Mouse (Mus musculus) naive thymus-derived CD4-positive, alpha-beta T cell, adult 2 months (primary cell): ENCODE measurements at regions not wholly inside any gene's neighbourhood (a gene's known extent, or its start where the extent isn't known, plus 50 kb on each side); places are given as distances from the start of the nearest gene placed in this dataset.
A peak's percentile ranks its signal among the peaks of the same experiment; 100 is the strongest.

ENCODE experiments used
- DNase-seq: peaks from one replicate; pipeline ENCODE4 v3.0.0-alpha.2; 2011; ENCODE audit warnings: low read depth

DNA sequence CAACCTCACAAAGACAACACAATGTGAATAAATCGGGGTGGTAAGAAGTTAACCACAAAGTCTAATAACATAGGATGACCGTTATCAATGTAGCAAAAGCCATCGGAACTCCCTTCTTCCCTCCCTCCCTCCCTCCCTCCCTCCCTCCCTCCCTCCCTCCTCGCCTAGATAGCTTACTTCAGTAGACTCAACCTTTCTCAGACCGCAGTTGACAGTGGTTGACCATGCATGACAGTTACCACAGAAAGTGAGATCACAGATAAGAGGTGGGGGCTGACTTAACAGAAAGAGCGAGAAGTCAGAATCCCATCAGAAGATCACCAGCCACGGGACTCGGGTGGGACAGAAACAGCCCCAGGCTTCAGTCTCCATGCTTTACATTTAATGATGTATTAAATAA, 297.8 kb upstream of the Runx1 start:
- no peak for DNase-seq

DNA sequence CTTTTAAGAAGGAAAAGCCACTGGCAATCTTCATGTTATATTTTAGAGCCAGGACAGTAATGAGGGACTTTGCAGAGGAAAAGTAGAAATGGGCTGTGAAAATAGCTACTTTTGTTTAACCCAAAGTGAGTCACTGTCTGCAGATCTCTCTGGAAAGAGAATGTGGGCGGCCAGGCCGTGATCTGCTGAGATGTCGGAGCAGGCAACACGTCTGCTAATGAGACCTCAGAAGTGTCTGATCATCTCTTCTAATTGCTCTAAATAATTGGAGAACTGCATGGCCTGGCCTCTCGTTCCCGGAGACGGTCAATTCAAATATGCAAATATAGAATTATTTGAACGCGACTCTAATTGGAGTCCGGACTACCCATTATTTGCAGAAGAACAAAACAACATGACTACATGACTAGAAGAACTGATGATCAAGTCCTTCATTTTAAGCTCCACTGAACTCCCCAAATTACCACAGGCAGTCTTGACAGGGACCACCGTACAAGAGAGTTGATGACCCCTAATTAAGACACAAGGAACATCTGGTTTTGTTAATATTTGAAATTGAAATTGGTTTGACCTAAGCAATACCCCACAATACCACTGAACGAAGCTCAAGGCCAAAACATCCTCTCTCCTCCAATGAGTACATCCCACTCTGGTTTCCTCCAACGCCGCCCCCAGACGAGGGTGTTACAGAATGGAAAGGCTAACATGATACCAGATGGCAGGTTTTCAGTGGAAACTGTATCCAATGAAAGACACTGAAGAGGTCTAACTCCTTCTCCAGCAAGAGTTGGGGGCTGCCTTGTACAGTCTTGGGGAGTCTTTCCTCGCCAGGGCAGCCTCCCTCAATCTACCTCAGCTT, 290.4 kb upstream of the Runx1 start:
- DNase-seq = no peak

DNA sequence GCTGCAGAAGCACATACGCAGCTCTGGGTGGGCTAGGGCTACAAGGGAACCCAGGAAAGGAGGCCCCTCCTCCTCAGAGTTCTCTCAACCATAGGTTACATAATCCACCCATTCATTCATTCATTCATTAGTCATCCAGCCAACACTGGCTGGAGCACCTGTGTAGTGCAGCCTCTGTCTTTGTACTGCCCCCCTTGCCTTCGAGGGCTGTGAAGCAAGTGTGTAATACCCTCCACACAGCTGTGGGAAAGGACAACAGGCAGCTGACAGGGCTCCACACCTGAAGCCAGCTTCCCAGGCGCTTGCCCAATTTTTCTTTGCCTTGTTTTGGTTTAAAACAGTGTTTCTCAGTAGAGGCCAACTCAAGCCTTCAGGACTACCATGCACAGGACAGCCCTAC, 285.0 kb upstream of the Runx1 start:
- DNase-seq = no peak

DNA sequence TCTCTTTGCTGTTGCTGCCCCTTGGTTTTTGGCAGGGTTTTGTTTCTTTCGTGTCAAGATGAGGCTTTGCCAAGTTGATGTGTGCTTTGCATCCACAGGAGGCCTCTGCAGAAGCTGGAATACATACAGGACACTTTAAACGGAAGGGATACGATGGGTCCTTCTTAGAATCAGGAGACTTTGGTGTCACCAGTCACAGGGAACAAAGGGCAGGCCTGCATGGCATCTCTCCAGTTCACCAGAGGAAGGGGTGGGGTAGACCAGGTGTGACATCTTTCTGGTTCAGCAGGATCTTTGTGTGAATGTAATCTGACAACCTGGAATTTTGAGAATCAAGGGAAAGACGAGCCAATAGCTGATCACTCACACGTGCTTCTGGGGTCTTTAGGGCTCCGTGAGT, 284.5 kb upstream of the Runx1 start:
- DNase-seq = no peak

DNA sequence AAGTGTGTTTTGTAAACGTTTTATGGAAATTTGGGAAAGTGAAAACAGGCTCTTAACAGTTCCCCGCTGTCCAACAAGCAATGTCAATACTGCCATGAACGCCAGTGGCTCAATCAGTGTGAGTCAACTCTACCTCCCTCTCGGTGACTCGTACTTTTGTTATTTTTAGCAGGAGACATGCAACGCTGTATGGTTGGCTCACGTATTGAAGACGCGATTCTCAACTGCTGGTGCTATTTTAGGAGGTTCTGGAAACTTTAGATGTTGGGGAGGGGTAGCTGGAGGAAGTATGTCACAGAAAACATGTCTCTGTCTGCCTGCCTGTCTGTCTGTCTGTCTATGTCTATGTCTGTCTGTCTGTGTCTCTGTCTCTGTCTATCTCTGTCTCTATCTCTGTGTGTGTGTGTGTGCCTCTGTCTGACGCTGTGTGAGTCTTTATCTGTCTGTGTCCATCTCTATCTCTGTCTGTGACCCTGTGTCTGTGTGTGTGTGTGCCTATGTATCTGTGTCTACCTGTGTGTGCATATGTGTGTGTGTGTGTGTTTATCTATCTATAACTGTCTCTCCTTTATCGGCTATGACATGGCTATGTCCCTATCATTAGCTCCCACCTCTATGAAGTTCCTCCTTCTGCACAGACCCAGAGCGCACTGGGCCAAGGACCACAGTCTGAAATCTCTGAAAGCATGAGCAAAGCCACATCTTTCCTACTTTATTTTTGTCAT, 283.9 kb upstream of the Runx1 start:
- DNase-seq = peak; percentile 27

DNA sequence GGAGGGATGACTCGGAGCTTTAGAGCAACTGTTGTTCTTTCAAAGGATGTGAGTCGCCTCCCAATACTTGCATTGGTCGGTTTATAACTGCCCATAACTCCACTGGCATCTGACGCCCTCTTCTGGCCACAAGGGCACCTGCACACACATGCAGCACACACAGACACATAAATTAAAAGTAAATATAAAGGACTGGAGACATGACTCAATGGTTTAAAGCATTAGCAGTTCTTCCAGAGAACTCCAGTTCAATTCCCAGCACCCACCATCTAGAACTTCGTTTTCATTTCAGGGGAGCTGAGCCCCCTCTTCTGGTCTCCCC, 281.5 kb upstream of the Runx1 start:
- DNase-seq = no peak

DNA sequence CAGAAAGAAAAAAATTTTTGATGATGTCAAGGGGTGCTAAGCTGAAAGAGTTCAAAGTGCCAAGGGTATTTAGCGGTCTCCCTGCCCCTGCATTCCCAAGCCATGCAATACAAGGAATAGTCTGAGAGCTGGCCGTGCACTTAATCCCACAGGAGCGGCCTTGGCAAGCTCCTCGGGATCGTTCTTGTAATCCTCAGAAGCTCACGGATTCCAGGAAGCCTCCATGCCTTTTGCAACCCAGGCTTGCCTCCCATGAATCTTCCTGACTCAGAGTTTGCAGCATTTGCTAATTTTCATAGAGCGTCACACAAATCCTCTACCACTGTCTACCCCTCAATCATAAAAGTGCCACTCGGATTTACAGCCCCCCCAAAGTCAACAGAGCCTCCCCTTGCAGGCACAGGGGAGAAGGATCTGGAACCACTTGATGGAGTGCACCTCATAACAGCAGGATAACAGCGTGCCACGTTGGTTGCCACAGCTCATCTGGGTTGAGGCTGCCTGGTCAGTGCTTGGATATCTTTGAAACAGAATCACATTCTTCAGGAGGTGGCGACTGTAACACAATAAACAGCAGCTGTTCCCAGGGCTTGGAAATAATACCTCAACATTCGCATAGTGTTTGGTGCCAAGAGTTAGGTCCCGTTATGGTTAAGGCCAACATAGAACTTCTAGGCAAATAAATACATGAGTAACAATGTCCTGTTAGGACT, 281.0 kb upstream of the Runx1 start:
- no peak for DNase-seq

DNA sequence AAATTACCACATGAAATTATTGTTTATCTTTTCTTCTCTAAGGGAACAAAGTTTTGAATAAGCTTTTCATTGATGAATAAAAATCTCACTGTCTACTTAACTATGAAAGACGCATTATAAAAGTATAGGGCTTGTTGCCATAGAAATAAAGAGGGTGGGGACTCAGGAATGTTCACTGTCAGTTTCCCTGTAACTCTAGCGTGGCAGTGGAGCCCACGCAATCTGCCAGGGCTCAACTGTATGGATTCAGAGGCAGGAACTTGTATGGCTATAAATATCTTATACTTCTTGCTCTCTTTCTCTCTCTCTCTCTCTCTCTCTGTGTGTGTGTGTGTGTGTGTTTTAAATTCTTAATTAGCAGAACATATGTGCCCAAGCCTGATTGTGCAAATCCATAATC, 276.2 kb upstream of the Runx1 start:
- no peak for DNase-seq

DNA sequence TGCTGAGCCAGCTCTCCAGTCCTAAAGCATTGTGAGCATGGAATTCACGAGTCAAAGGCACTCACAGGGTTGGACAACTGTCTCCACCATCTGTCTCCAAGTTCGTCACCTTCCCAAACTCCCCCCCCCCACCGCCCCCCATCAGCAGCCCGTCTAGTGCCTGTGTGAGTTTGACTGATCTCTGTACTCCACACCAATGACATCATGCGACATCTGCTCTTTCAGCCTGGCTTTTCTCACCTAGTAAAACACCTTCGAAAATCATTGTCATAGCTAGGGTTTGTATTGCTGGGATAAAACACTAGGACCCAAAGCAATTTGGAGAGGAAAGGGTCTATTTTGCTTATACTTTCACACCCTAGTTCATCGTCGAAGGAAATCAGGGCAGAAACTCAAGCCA, 272.1 kb upstream of the Runx1 start:
- DNase-seq = no peak

DNA sequence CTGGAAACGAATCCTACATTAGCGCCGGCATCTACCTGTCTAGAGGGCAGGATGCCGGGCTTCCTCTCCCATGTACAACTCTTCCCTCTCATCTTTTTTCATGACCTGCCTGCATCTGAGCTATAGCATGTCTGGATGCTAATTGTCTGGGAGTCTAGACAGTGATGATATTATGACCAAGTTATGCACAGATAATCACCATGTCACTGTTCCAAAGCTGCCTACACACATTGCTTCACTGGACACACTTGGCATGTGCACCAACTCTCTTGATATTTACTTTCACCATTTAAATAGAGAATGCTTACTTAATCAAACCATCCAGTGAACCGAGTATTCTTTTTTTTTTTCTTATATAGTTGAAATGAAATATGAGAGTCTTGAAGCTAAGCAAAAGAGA, 270.2 kb upstream of the Runx1 start:
- no peak for DNase-seq

DNA sequence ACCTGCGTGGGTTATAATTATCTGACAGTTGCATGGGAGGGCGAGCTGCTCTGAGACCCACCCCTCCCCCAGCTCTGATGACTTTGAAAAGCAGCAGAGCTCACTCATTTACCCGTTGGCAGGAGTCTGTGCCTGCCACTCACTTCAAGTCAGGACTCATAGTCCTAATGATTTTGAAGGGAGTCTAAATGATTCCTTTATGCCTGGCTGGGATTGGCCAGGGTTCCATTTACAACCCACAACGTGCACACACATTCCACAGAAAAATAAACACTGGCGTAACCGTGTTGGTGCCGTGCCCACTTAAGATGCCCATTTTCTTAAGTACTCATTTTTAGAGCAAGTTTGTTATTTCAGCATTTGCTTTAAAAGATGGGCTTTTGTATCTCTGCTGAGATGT, 266.8 kb upstream of the Runx1 start:
- DNase-seq = no peak

DNA sequence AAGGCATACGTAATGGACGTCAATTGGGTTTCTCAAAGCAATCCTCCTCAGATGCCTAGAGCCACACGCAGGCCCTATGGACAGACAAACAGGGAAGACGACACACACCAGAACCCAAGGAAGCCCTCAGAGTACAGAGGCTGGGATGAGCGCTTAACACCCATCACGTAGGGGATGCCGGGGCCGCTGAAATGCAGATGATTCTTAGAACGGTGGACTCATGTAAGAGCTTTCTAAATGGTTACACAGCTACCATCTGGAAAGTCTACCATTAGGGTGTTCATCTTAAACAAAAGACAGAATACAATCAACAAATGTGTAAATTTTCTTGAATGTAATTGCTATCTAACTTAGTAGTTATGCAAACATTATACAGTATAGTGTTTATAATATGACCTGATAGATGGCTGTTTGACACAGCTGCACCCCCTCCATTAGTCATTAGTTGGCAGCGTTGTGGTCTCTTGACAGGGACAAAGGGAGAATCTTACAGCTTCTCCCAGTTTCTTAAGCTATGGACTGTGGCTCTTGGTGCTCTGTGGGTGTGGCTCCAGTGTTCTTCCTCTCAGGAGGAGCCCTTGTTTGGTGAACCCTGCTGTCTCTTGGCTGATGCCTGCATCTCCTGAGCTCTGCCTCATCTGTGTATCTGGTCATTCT, 259.4 kb upstream of the Runx1 start:
- DNase-seq = no peak

DNA sequence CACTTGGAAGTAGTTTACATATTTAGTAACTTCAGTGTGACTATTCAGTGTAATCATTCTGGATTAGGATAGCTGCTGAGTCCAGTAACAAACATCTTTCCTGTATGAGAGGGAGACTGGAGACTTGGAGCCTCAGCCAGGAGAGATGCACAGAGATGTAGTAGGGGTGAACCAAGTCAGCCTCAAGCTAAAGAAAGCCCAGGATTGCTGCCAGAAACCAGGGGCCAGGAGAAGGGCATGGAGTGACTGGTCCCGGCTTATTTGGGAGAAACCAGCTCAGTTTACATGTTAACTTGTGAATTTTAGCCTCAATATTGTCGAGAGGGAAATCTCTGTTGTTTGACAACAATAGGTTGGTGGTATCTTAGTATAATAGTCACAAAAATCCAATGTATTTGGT, 257.8 kb upstream of the Runx1 start:
- DNase-seq = no peak

DNA sequence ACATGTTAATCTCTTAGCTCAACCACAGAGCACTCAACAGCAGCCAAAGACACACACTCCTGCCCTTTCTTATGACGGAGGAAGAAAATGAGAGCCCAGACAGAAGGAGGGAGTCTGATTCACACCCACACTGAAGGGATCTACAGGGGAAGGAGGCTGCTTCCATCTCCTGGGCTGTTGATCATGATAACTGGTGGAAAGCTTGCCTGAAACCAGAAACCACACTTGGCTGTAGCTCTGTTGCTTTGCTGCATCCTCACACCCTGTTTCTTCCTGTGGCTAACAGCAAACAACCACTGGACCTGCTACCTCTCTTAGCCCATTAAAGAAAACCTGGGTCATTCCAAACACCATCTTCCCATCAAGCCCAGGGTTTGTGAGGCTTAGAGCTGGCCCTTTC, 257.2 kb upstream of the Runx1 start:
- DNase-seq = no peak

DNA sequence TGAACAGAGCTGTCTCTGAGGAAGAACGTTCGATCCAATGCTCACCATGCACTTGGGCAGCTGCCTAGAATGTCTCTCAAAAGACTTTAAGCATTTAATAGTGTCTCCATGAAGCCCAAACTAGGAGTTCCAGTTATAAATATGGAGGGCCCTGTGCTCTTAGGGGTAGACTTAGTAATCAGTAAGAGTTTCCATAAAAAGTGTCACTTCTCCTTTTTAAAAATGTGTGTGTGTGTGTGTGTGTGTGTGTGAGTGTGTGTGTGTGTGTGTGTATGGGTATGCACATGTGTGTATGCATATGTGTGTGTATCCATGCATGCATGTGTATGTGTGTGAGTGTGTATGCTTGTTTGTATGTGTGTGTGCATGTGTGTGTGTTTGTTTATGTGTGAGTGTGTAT, 255.6 kb upstream of the Runx1 start:
- DNase-seq = no peak

DNA sequence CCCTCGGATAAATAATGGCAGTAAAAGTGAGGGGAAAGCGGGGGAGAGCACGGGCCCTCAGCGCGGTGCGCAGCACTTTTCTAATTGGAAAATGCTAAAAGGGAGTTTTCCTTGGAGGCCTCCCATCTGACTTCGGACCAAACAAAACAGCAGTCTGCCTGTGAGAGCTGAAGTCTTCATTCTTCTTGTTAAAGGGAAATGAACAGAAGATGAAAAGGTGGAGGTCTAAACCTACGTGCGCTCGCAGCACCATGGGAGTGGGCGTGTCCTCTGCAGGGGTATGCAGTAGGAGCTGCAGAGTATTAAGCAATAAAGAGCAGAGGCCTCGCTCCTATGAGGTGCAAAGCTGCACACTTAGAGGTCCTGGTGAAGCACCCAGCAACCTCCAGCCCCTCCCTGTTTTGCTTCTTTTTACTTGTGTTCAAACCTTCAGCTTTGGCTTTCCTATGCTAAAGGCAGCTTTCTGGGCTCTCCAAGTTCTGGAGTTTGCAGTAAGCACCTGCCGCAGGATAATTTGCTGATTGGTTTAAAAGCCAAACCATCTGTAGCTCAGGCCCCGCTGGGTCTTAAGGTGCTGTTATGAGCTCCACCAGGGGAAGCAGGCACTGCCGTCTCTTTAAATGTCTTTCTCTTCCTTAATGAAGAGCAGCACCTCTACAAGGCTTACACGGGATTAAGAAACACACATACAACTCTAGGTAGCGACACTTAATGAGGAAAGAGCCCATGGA, 253.9 kb upstream of the Runx1 start:
- DNase-seq = no peak

DNA sequence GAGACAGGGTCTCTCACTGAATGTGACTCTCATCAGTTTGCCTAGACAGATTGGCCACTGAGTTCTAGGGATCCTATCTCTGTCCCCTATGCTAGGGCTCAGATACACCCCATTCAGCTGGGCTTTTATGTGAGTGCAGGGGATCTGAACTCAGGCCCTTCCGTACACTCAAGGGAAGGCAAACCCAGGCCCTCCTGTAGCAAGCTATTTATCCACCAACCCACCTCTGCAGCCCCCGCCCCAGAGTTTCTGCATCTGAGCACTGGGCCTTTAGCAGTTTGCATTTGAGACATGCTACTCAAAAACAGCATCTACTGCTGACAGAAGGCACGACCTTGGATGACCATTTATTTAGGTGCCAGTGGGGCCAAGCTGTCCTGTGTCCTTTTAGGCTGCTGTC, 253.0 kb upstream of the Runx1 start:
- no peak for DNase-seq

DNA sequence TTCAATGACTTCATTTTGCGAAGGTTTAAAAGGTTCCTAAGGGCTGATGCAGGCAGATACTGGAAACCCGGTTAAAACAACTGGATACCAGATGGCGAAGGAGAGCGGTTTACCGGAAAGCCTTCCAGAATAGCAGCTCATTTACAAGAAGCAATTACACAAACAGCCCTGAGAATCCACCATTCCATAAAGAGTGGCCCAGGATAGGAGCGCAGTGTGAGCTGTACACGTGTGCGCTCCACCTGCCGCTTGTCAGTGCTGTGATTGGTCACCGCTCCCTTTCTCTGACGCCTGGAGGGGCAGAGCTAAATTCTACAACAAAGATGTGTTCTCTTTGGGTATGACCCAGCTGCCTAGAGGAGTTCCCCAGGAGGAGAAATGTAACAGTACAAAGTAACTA, 249.5 kb upstream of the Runx1 start:
- no peak for DNase-seq

DNA sequence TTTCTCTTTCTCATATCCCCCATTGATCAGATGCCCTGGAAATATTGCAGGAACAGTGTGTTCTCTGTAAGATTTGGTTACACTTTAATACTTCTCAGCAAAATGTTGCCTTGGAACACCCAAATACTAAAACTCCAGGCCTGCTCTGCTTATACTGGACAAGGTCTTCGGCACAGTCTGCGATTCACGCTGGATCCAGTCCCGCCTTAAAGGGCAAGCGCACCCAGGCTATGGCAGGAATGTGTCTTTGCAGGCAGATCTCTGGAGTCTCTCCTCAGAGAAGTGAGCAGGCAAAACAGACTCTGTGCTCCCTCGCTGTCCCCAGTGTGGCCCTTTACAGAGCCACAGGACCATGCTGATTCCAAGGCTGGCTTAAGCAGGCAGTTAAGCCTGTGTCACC, 246.2 kb upstream of the Runx1 start:
- DNase-seq = peak; percentile 16

DNA sequence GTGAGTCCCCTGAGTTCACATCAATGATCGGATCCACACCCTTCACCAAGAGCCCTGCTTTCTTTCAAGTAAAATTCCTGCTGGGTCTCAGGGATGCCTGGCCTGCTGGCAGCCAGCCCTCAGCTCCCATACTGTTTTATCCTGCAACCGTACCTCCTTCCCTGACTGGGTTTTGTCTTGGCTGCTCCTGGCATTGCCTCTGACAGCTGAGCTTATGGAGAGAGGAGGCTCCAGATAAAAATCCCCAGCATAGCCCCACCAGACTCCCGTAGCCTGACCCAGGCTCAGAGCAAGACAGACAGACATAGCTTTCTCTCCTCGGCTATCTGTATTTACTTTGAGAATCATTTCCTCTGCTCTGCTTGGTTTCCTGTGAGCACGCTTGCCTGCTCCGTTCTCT, 245.8 kb upstream of the Runx1 start:
- DNase-seq = peak; percentile 21

DNA sequence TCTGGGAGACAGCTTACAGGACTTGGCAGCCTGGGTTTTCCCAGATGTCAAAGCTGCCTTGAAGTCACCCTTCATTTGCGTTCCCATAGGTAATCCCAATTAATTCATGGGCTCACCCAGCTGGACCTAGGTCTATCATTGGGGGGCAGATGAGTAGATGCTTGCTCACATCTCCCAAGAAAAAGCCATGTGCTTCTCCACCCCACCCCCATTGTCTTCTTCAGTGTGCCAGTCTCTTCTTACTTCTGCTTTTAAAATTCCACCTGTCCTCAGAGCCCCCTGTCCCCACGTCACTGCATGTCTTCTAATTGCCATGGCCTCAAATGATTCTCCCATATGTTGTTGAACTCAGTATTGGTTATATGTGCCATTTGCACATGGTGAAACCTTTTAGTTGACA, 240.9 kb upstream of the Runx1 start:
- DNase-seq = no peak
